Mouse (Mus musculus) ES-Bruce4 (cell line): Measurements from ENCODE around the gene Slc5a11.

Source experiments
- CTCF ChIP-seq: IDR thresholded peaks from one replicate; pipeline ENCODE4 v1.8.1; 2011; ENCODE audit warnings: low read depth, low read length
- EP300 ChIP-seq: IDR thresholded peaks from 2 replicates; pipeline ENCODE4 v1.6.1; 2011; ENCODE audit warnings: low read depth, low read length; ENCODE audit not compliant: insufficient read depth
- POLR2A ChIP-seq: IDR thresholded peaks from one replicate; pipeline ENCODE4 v1.8.1; 2011; ENCODE audit warnings: low read length; ENCODE audit not compliant: insufficient read depth

- TF ChIP-seq POLR2A (no peak), CTCF (no peak), EP300 (no peak)
These were observed 14.8 kb upstream of the Slc5a11 start for GRCm38 (mm10) chr7:123199656-123200206.
